Mouse (Mus musculus) erythroblast, embryonic 14.5 days (primary cell): Measurements from ENCODE around the gene Tbc1d8. TPM values are rescaled to one million over a fixed set of nuclear protein-coding genes. Genes with fewer than 3 reads are reported as not detected.

Source experiments
- H3K27me3 ChIP-seq: 2 replicates; pipeline ENCODE4 v1.6.1; 2012; ENCODE audit warnings: inconsistent platforms; ENCODE audit not compliant: control insufficient read depth
- H3K36me3 ChIP-seq: 2 replicates; pipeline ENCODE4 v1.6.1; 2012; ENCODE audit warnings: mild to moderate bottlenecking, inconsistent platforms; ENCODE audit not compliant: control insufficient read depth
- H3K4me1 ChIP-seq: 2 replicates; pipeline ENCODE4 v1.6.1; 2012; ENCODE audit warnings: inconsistent platforms; ENCODE audit not compliant: control insufficient read depth
- H3K4me3 ChIP-seq: replicated peaks from 2 replicates; pipeline ENCODE3; 2012; ENCODE audit warnings: moderate library complexity, mild to moderate bottlenecking, inconsistent platforms
- H3K9me3 ChIP-seq: 2 replicates; pipeline ENCODE4 v1.6.1; 2012; ENCODE audit warnings: low read length, inconsistent platforms, mixed read lengths; ENCODE audit not compliant: control insufficient read depth
- GATA1 ChIP-seq: IDR thresholded peaks from 2 replicates; pipeline ENCODE4 v1.6.1; 2012; ENCODE audit warnings: low read length, inconsistent platforms, mixed read lengths
- TAL1 ChIP-seq: IDR thresholded peaks from 3 replicates; pipeline ENCODE4 v1.6.1; 2012; ENCODE audit warnings: low read length, inconsistent platforms, mixed read lengths
- polyA plus RNA-seq: library from polyadenylated mRNA; stranded (reverse); fragments of >175 nt; gene quantifications from 2 replicates; pipeline ENCODE4 v1.2.3, GENCODE M21; 2012

Gene Tbc1d8
- polyA plus RNA-seq, 1 experiment, result 0.01 TPM

GRCm38 (mm10) chr1:39466526-39466925 is 12.0 kb downstream of the Tbc1d8 start:
- TF ChIP-seq GATA1, result no peak
- no peak for TF ChIP-seq TAL1
- H3K27me3 ChIP-seq, result no peaks in the 10 kb centered on the region
- no peak overlapping the region for H3K4me3 ChIP-seq
- peaks cover 58% of the 10 kb centered on the region for H3K4me1 ChIP-seq
- H3K36me3 ChIP-seq, result peaks cover 14% of the 10 kb centered on the region
- H3K9me3 ChIP-seq, result peaks cover 13% of the 10 kb centered on the region

GRCm38 (mm10) chr1:39464760-39465159 is 13.8 kb downstream of the Tbc1d8 start:
- Histone ChIP-seq H3K36me3 (peaks cover 7% of the 10 kb centered on the region), H3K9me3 (peaks cover 8% of the 10 kb centered on the region), H3K27me3 (no peaks in the 10 kb centered on the region), H3K4me1 (peaks cover 66% of the 10 kb centered on the region), H3K4me3 (no peak overlapping the region)
- TF ChIP-seq GATA1 (no peak), TAL1 (no peak)

GRCm38 (mm10) chr1:39462937-39463444 is 15.6 kb downstream of the Tbc1d8 start:
- Histone ChIP-seq H3K27me3 (no peaks in the 10 kb centered on the region), H3K9me3 (peaks cover 7% of the 10 kb centered on the region), H3K4me3 (no peak overlapping the region), H3K36me3 (peaks cover 7% of the 10 kb centered on the region), H3K4me1 (peaks cover 65% of the 10 kb centered on the region)
- TF ChIP-seq TAL1, result no peak
- no peak for TF ChIP-seq GATA1

GRCm38 (mm10) chr1:39462036-39462435 is 16.5 kb downstream of the Tbc1d8 start:
- Histone ChIP-seq H3K36me3 (peaks cover 7% of the 10 kb centered on the region), H3K4me1 (peaks cover 63% of the 10 kb centered on the region), H3K27me3 (no peaks in the 10 kb centered on the region), H3K9me3 (peaks cover 7% of the 10 kb centered on the region), H3K4me3 (no peak overlapping the region)
- TF ChIP-seq TAL1 (no peak), GATA1 (no peak)

GRCm38 (mm10) chr1:39460495-39460894 is 18.1 kb downstream of the Tbc1d8 start:
- Histone ChIP-seq H3K4me1 (peaks cover 57% of the 10 kb centered on the region), H3K9me3 (peaks cover 7% of the 10 kb centered on the region), H3K36me3 (peaks cover 7% of the 10 kb centered on the region), H3K4me3 (no peak overlapping the region), H3K27me3 (no peaks in the 10 kb centered on the region)
- TF ChIP-seq TAL1, result no peak
- no peak for TF ChIP-seq GATA1

GRCm38 (mm10) chr1:39457887-39458874 is 20.4 kb downstream of the Tbc1d8 start:
- TF ChIP-seq TAL1 (no peak), GATA1 (no peak)
- no peaks in the 10 kb centered on the region for H3K27me3 ChIP-seq
- H3K4me1 ChIP-seq, result peaks cover 69% of the 10 kb centered on the region
- no peak overlapping the region for H3K4me3 ChIP-seq
- peaks cover 7% of the 10 kb centered on the region for H3K36me3 ChIP-seq
- peaks cover 7% of the 10 kb centered on the region for H3K9me3 ChIP-seq

GRCm38 (mm10) chr1:39456421-39456853 is 22.1 kb downstream of the Tbc1d8 start:
- H3K36me3 ChIP-seq, result no peaks in the 10 kb centered on the region; the same call in 1 of the 2 replicates
- H3K4me3 ChIP-seq, result no peak overlapping the region
- no peaks in the 10 kb centered on the region for H3K27me3 ChIP-seq
- no peaks in the 10 kb centered on the region for H3K9me3 ChIP-seq
- no peak for TF ChIP-seq GATA1
- TF ChIP-seq TAL1, result no peak
- H3K4me1 ChIP-seq, result peaks cover 57% of the 10 kb centered on the region

- no peak for TF ChIP-seq TAL1
- no peaks in the 10 kb centered on the region for H3K27me3 ChIP-seq
These were observed 23.1 kb downstream of the Tbc1d8 start for GRCm38 (mm10) chr1:39455350-39456023.

GRCm38 (mm10) chr1:39454783-39455175 is 23.8 kb downstream of the Tbc1d8 start:
- H3K9me3 ChIP-seq, result no peaks in the 10 kb centered on the region
- H3K36me3 ChIP-seq, result no peaks in the 10 kb centered on the region; the same call in 1 of the 2 replicates
- H3K4me3 ChIP-seq, result no peak overlapping the region
- no peak for TF ChIP-seq TAL1
- no peak for TF ChIP-seq GATA1
- H3K27me3 ChIP-seq, result no peaks in the 10 kb centered on the region
- H3K4me1 ChIP-seq, result peaks cover 54% of the 10 kb centered on the region

More at GRCm38 (mm10) chr1:39455350-39456023, 23.1 kb downstream of the Tbc1d8 start:
- H3K4me3 ChIP-seq, result no peak overlapping the region
- H3K36me3 ChIP-seq, result no peaks in the 10 kb centered on the region; the same call in 1 of the 2 replicates
- peaks cover 52% of the 10 kb centered on the region for H3K4me1 ChIP-seq
- H3K9me3 ChIP-seq, result no peaks in the 10 kb centered on the region
